Mouse (Mus musculus) lung, adult 18-20 months (tissue): ENCODE results near the gene Amfr.
A peak's percentile ranks its signal among the peaks of the same experiment; 100 is the strongest.

Source experiments
- DNase-seq, 2 experiments: peaks; one replicate each; pipeline ENCODE4 v3.0.0; 2022; ENCODE audit warnings: mixed read lengths in 2 of 2

Gene Amfr

DNA sequence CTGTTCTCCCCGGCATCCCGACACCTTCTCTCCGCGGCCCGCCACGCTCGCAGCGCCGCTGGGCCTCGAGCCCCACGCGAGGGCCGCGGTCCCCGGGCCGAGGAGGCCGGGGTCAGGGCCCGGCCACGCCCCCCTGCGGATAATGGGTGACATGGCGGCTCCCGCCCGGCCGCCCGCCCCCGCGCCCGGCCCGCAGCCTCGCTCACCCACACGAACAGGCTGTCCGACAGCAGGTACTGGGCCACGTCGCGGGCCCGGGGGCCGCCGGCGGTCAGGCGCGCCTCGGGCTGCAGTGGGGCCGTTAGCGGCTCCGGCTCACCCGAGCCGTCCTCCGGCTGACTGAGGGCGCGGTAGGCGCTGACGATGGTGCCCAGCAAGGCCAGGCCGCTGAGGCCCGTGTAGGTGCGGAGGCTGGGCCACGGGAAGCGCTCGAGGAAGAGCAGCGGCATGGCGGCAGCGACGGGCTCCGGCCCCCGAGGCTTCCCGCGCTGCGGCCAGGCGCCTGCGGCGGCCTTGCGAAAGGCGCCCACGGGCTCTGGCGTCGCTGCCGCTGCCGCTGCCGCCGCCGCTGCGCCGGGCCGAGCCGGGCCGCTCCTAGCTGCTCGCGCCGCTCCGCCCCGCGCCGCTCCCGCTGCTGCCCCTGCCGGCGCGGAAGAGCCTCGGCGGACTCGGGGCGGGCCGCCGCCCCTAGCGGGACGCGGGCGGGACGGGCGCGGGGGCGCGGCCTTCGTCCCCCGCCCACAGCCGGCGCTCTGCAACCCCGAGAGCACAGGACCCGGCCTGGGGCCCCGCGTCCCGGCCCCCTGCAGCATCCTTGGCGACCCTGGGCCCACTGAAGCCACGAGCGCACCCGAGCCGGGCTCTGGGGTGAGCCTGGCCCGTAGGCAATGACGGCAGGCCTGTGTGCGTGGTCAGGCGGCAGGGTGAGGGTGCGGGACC is at the start of gene Amfr:
Gene Amfr, minus strand, starts transcription at position 830 of the 939 bp plus-strand sequence.
- peak; percentile 56 to 58 for DNase-seq

DNA sequence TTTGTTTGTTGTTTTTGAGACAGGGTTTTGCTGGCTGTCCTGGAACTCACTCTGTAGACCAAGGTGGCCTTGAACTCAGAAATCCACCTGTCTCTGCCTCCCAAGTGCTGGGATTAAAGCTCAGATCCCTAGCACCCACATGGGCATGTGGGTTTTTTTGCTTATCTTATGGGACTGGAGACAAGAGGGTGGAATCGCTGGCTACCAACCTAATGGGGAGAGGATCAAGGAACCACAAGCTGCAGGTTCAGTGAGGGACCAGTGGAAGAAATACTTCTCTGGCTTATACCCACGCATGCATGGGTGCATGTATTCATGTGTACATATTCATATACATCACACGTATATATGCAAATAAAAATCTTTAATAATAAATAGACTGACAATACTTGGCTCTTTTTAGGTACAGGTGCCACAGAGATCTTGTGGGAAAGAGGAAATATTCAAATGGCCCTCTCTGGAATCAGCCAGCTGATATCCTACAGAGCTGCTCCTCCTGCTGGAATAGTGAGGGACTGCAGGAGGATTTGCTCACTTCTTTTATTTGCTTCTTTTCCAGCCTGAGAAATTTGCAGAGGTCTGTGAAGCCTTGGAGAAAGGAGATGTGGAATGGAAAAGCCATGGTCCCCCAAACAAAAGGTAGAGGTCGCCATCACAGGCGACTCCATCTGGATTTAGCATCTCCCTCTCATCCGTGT is 44.7 kb upstream of the Amfr start:
- peak; percentile 17 to 21 for DNase-seq

DNA sequence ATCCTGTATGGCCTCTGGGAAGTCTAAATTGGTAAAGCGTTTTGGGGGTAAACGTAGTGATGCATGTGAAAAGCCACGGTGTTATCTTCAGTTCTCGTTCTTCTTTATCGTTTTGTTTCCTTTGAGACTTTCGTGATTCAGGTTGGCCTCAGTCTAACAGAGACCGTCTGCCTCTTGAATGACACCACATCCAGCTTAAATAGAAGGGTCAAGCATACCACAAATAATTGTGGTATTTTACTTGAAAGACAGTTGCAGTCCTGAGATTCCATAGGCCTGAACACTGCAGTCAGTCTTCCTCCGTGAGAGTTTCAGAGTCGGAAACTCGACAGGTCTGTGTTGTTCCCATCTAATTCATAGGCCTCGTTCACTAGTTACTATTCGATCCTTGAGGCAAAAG is 40.1 kb upstream of the Amfr start:
- DNase-seq = no peak

DNA sequence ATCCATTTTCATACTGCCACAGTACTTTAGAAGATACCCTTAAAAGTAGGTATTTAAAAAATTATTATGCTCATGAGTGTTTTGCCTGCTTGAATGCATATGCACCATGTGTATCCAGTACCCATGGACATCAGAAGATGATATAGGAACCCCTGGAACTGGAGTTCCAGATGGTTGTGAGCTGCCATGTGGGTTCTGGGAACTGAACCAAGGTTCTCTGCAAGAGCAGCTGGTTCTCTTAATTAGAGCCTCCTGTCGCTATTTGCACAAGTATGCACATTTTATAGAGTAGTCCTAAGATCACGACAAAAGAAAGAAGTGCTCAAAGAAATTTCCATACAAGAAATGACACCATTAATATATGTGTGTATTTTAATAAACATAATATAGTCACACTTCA is 35.2 kb upstream of the Amfr start:
- no peak for DNase-seq

DNA sequence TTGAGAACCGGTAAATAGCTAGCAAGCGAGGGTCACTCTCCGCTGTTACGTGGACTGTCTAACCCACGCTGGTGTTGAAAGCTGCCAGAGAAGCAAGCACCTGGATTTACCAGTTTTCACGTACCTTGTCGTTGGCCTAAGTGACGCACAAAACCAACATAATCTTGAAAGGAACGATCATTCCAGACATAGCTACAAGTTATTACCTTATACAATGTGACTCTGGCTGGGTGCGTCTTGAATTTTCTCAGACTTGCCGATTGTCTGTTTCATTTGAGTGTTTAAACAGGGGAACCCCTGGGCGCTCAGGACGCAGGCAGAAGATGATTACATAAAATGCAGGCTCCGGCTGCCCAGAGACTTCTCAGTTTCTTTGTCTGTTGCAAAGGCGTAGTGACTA is 25.2 kb upstream of the Amfr start:
- peak; percentile 17 to 55 for DNase-seq

DNA sequence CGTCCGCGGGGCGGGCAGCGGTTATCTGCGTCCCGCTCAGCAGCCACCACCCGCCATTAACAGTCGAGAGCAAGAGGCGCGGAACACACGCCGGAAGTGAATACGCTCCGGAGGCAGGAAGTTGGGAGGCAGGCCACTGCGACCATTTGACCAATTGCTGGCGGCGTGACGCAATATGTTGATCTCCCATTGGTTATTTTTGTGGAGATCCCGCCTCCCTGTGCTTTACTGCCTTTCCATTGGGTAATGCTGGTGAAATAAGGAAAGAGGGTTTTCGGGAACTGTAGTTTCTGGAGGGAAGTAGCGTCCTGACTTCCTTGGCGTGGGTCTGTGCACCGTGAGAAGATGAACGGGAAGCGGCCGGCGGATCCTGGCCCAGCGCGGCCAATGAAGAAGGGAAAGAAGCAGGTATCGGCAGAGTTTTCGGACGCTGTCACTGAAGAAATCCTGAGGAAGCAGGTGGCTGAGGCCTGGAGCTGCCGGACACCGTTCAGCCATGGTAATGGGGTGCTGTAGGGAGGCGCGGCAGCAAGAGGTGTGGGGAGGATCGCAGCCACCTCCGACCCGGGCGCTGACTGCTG is 24.4 kb upstream of the Amfr start, which contains the start of the genes Nudt21 and Ogfod1:
Gene Nudt21, minus strand, starts transcription at position 88 of the 581 bp plus-strand sequence.
Gene Ogfod1, plus strand, starts transcription at position 255 of the 581 bp plus-strand sequence.
- peak; percentile 95 to 96 for DNase-seq

DNA sequence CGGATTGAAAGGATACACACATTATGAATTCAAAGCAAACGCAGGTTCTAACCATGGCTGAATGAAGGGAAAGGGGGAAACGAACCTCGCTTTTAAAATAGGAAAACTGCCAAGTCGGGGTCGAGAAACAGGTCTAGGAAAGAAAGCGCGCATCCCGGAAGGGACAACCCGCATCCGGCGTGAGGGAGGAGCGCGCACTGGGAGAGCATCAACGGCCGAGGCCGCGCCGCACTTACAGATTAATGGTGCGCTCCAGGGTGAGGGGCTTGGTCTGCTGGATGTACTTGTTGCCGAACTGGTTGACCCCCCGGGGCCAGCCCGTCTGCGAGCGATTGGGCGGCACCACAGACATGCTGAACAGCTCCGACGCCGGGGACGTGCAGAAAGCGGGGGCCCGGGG is 23.9 kb upstream of the Amfr start:
- peak; percentile 53 to 61 for DNase-seq

DNA sequence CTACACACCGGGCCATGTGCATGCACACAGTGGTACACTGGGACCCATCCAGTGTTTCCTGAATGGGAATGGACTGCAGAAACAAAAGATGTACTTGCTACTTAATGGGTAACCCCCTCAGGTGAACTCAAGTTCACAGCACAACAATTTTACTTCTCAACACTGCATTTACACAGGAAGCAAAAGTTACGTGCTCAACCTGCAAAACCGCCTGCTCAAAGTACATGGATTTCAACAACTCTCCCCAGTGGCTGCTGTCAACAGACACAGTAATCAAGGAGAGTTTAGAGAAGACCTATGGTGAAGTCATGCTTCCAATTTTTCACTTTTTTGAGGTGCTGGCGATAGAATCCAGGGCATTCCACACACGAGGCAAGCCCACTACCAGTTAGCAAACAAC is 22.6 kb upstream of the Amfr start:
- DNase-seq = no peak

DNA sequence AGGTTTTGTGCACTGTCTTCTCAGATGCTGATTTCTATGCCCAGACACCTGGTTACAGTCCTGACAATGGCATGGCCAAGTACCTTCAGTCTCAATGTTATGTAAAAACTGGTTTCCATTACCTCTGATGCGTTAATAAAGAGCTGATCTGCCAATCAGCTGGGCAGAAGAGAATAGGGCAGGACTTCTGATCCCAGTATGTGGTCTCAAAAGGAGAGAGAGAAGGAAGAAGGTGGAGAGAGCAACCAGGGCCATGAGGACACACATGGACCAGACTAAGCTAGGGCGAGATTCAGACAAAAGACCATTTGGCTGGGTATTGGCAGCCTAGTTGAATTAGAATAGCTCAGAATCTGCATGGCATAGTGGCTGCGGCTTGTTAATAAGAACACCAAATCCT is 21.0 kb upstream of the Amfr start:
- no peak for DNase-seq

DNA sequence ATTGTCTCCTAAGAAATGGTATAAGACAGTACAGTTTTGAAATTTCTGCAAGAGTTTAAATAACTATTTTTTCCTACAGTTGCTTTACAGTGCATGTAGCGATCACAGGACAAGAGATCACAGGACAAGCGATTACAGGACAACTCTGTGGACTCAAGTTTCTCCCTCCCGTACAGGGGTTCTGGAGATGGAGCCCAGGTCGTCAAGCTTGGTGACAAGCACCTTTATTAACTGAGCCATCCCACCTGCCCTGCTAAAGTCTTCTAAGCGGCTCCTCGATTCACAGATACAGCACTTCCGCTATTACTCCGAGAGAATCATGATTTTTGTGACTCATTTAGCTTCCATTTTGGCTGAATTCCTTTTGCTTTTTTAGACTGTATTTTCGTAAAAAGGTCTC is 17.1 kb upstream of the Amfr start:
- DNase-seq = no peak

DNA sequence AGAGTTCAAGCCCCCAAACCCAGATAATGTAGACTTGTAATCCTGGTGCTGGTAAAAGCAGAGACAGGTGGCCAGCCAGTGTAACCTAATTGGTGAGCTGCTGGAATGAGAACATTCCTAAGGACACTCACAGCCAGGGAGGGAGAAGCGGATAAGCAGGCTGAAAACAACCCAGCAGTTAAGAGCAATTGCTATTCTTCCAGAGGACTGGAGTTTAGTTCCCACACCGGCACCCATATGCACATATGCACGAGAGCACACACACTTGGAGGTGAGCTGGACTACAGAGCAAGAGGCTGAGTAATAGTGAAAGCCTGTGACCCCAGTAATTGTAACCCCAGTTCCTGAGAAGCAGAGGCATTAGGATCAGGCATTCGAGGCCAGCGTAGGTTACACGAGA is 11.3 kb upstream of the Amfr start:
- no peak for DNase-seq

DNA sequence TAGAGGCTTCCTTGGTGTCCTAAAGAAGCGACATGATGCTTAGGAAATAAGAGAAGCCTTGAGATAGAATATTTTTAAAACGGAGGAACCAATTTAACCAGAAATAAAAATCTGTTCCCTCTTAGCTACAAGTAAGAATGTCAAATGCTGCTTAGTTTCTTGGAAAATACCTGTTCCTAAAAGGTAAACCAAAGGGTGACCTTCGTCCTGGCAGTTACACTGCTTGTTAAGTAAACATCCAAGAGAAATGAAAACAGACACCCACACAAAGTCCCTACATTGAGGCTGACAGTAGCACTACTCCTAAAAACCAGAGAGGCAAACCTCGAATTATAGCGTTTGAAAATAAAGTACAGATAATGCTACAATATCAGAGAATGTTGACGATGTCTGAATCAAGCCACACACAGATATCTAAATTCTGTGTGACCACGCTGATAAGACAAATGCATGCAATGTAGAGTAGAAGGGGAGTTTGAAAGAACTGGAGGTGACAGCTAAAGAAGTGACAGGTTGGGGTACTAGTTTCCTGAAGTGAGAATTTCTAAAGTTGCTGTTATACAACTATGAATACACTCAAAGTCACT is 477 bp upstream of the Amfr start:
- DNase-seq = no peak

DNA sequence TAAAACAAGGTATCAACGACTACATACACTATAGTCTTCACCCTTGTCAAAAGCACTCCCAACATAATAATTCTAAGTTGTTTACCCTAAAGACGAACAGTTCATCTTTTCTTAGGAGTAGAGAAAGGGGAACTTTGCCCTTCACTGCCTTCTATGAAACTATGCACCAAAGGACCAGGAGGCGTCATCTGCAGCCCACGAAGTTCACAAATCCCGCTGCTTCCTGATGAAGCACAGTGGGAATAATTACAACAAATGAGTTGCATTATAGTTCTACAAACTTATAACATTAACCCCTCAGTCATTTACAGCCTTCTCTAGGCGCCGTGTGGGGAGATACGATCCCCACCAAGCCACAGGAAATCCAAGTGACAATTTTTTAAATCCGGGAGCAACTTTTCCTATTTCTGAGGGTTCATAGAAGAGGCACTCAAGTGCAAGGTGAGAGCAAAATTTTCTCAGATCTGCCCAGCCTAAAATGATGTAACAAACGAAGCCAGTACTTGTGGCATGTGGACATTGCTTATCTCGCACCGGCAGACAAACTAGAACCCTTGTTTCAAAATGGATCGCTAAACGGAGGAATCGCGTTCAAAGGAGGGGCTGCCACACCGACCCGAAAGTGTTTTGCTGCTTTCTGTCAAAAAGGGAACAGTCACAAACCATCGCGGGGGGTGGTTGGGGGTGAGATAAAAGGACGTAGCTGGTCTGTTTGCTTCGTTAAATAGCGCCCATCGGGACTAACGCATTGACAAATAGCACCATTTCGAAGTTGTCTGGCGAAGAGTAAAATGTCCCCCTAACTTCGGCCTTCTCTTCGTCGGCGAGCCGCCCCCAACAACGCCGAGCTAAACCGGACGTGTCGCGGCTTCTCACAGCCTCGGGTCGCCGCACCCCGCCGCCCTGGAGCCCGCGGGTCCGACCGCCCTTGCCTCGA is 1.3 kb downstream of the Amfr start:
- peak in 1 of 2 experiments; percentile 8 for DNase-seq

DNA sequence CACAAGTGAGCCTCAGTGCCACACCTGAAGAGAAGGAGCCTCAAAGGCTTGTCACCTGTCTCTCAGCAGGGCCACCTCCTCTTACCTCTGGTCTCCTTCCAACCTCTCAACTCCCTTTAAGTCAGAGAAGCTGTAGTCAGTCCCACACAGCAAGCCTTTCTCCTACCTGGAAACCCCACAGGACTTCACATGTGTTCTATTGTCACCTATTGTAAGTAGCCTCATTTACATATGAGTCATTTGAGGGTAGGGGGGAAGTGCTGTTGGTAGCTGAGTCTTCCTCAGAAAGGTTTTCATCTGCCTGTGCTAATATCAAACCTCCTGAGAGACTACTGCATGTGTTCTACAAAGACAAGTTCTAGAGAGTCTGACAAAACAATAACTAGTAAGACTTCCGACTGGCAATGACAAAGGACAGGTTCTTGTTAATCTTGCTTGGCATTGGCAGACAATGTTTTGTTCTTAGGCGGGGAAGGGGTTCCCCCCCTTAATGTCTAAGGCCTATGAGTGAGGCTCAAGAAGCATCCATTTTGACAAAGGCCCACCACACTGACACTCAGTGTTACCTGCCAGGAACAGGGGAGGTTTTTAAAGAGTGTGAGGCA is 2.4 kb downstream of the Amfr start:
- no peak for DNase-seq

DNA sequence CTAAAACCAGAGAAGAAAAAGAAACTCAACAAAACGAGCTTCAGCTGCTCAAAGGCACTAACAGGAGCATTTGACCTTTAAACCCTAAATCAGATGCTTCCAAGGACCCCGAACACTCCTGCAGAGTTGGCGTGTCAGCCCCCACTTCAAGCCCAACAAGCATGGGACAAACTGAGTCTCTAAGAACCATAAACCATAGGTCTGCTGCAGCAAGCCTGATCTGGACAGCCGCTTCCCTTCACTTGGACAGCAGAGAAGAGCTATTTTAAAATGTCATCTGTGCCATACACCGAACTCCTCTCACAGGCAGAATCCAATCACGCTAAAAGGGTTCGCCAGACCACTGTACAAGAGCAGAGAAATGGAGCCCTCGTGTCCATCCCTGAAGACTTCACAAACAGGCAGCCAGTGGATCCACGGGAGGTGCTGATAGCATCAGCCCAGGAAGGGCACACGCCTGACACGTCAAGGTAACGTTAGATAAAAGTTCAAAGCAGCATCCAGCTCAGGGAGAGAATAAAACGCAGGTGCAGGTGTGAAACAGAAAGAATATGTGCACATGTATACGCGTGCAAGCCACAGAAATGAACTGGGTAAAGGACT is 3.3 kb downstream of the Amfr start:
- DNase-seq = no peak

DNA sequence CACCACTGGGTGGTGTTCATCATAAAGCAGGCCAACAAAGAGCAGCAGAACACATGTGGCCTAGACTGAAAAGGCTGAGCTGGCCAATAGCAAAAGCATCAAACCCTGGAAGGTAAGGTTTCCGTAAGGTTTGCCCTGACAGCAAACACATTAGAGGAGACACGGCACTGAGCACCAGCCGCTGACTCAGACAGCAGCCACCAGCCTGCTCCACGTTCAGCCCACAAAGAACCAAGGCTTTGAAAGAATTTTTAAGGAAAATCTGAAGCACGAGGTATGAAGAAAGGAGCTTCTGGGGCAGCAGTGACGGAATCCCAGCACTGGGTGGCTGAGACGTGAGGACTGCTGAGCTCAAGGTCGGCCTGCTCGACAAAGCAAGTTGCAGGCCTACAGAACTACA is 8.5 kb downstream of the Amfr start:
- no peak for DNase-seq

DNA sequence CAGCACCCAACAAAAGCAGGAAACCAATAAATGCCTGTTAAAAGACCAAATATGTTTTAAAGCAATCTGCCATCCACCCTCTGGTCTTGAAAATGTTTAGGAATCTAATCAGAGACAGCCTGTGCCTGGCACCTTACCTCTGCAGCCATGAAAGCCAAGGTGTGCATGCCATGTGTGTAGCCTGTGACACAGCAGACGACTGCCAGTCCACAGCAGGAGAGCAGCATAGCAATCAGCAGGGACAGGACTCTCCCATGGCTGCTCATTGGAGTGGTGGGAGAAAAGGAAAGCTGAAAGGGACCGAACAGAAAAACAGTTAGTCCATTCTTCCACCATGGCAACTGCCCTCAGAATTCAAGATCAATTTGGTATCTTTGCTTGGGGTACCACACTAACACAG is 13.7 kb downstream of the Amfr start:
- no peak for DNase-seq

DNA sequence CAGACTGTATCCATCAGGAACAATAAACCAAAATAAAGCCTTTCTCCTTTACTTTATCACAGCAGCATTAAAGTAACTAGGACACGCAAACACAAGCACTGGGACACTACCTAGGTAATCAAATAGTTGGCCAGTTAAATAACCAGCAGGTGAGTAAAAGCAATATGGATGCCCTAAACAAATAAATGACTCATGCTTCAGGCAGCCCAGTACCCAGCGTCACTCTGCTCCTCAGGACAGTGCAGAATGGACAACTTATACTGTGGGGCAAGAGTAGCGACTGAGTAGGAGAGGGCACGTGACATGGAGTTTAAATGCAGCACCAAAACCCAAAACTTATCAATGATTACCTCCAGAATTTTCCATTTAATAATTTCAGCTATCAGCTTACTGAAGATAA is 22.9 kb downstream of the Amfr start:
- DNase-seq = no peak

DNA sequence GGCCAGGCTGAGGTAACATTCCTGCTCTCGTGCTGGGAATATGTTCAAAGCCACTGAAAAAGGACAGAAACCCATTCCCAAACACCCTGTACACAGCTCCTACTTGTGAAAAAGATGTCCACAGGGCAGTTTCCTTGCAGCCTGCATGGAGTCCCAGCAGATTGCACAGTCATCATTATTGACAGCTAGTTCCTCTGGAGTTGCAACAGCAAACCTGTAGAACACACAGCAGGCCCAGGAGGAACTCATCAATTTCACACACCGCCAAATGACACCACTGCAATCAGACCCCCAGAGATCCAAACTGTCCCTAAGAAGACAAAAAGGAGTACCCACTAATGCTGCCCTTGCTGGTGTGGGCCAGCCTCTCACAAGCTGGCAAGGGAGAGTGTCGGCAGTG is 27.9 kb downstream of the Amfr start:
- DNase-seq = no peak

DNA sequence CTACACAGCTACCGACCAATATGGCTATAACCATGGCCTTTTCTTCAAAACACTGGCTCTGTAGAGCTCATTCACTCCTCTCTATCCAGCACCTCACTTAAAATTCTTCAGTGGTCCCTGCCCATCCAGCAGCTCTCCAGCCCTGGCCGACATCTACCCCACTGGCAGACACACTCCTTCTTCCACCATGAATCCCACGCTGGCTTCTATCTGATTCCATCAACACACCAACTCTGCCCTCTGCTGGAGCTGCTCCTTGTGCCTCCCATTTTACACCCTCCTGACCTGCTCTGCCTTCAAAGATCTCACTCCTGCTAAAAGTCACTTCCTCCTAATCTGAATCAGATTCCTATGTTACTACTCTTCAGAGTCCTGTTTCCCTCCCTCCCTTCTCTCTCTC is 28.8 kb downstream of the Amfr start:
- DNase-seq = peak in 1 of 2 experiments; percentile 14

DNA sequence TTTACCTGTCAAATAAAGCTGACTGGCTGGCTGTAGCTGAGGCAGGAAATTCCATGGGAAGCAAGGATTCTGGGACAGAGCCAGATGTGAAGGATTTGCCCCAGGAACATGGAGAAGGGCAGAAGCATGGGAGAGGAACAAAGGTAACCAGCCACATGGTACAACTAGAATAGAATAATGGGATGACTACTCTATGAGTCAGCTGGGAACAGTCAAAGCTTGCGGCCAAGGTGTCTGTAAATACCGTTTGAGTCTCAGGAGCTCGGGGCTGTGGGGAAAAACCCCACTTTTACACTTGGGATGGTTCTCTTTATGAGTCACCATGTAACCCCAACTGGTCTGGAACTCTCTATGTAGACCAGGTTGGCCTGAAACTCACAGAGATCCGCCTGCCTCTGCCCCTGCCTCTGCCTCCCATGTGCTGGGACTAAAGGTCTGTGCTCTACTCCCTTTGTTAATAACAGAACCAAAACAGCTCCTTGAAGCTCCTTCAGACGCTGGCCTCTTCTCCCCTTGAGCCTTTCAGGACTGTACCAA is 30.9 kb downstream of the Amfr start:
- no peak for DNase-seq
